Mouse (Mus musculus) c-Kit-positive CD71-positive TER-119-negative erythroid progenitor cells, embryonic 14.5 days (primary cell): ENCODE measurements around the gene Mark4.
A peak's percentile ranks its signal among the peaks of the same experiment; 100 is the strongest.

Experiments
- DNase-seq: peaks from one replicate; pipeline ENCODE4 v3.0.0-alpha.2; 2013; ENCODE audit warnings: low read depth

The Mark4 gene

DNA sequence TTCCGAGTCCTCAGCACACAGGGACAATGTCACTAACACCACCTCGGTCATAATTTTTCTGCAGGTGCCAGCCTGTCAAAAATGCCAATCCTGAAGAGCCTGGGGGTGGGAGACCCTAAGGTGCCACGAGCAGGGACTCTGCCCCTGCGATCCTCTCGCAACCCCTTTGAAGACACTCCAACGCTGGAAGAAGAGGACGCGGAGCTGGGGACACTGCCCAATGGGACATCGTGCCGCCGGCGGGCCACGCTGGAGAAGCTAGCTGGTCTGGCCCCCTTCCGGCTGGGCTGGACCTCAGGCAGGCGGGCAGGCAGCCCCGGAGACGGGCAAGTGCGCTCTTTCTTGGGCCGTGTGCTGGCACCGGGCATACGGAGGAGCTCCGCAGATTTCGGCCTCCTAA is 10.8 kb upstream of the Mark4 start:
- no peak for DNase-seq

DNA sequence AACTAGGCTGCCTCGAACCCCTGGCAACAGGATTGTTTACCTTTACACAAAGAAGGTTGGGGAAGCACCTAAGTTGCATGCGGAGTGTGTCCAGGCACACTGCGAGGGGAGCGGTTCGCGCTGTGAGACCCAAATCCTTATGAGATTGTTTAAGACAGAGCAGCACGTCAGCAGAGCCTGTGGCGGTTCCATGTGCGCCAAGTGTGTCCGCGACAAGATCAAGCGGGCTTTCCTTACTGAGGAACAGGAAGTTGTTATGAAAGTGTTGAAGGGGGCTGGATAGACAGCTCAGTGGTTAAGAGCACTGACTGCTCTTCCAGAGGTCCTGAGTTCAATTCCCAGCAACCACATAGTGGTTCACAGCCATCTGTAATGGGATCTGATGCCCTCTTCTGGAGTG is 9.7 kb upstream of the Mark4 start:
- DNase-seq, result no peak

DNA sequence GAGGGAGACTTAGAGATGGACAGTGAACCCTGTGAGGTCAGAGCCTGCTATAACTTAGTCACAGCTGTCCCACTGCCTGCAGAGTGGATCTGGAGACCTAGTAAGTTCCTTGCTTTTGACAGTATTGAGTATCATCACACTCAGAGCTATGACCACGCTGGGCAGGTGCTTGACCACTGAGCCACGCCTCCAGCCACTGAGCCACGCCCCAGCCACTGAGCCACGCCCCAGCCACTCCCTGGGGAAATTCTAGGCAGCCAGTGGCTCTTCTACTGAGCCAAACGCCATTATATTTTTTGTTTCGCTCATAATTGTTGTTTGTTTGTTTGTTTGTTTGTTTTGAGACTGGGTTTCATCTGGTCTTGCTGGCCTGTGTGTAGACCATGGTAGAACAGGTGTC is 9.0 kb upstream of the Mark4 start:
- no peak for DNase-seq

DNA sequence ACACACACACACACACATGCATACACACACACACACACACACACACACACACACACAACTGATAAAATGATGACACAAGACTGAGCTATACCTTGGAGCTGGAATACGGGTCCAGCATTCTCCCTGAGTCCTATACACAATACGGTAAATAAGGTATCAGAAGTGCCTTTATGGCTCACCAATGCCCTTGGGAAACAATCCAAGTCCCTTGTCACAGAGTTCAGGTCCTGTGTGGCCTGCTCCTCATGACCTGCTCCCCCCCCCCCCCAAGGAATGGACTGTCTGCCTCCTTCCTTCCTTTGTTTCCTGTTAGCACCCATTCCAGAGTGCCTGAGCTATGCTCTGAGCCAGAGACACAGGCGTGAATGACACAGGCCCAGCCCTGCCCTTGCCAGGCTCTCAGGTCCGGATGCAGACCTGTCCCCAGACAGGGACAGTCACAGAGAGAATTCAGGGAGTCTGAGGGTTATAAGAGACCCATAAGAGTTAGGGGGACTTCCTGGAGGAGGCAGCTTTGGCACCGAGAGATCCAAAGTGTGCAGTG is 8.1 kb upstream of the Mark4 start:
- DNase-seq, result no peak

DNA sequence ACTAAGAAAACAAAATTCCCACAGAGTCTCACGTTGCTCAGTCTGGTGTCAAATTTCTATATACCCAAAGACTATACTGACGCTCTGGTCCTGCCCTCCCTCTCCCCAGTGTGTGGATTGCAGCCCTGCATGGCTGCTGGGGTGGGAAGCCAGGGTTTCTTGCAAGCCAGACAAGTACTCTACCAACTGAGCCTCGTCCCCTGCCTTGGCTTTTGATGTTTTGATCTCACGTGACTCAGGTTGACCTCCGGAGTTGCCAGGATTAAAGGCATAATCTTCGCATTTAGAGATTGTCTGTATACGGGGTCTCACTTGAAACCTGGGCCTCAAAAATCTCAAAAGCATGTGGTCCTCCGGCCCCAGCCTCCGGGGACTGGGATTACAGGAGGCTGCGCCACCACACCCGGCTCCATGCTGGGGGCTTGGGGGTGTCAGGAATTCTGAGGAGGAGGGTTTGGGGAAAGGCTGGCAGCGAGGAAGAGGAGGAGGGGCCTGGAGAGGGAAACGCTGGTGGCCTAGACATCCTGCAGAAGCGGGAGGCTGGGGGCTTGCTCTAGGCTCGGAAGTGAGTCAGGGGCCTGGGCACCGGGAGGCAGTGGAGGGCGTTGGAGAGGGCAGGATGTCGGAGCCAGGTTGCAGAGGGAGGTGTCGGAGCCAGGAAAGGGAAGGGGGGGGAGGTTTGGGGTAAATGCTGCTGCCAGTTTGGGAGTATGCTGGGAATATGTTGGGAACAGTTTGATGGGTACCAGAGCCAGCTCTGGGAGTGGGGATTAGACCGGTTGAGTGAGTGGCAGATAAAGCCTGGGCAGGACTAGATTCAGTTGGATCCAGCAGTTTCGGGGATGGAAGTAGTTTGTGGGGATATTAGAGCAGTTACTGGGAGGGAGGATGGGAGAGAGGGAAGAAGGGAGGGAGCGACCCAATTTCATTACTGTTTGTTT is 6.0 kb upstream of the Mark4 start:
- no peak for DNase-seq

DNA sequence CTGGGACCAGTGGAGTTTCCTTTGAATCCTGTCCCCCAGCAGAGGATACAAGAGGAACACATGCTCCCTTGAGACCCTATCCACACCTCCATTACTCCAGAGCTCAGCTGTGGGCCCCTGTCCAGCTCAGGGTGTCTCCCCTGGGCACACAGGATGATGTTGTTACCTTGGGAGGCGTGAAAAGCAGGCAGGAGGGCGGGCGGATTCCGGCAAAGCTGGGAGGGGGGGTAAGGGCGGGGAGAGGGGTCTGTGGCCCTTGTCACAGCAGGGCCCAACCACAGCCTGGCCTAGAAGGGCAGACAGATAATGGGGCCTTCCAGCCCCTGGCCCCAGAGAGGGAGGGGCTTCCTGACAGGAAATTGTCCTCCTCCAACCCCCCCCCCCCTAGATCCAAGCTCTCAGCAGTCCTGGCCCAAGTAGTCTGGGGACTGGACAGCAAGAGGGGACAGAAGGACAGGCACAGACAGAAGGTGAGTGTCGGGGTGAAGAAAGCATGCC is 4.3 kb upstream of the Mark4 start, which contains the start of gene Exoc3l2:
Gene Exoc3l2 (plus strand): TSS at position 448 of the 498 bp plus-strand sequence.
- DNase-seq, result no peak

DNA sequence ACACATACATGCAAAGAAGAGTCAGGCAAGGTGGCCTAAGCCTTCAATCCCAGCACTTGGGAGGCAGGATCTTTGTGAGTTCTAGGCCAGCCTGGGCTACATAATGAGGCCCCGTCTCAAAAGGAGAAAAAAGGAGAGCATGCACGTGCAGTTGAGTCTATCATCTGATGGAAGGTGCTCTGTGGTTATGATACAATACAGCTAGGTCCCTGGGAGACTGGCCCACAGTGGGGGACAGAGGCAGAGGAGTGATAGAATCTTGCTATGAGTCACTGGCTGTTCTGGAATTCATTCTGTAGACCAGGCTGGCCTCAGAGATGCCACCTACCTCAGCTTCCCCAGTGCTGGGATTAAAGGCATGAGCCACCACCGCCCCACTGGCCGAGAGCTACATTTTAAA is 3.8 kb upstream of the Mark4 start:
- no peak for DNase-seq

DNA sequence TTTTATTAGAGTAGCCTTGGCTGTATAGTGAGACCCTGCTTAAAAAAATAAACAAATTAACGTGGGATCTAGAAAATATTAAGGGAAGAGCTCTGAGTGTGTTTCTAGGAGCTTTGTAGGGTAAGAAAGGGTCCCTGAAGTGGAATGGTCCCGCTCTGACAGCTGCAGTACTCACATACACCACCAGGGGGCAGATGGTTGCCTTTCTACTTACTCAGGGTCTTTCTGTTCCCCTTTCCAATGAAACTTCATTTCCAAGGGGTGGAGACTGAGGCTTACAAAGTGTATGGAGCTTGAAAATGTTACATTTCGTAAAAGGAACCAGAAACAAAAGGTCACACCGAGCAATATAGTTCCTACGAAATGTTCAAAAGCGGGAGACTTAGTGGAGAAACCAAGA is 2.9 kb upstream of the Mark4 start:
- DNase-seq, result peak; percentile 39

DNA sequence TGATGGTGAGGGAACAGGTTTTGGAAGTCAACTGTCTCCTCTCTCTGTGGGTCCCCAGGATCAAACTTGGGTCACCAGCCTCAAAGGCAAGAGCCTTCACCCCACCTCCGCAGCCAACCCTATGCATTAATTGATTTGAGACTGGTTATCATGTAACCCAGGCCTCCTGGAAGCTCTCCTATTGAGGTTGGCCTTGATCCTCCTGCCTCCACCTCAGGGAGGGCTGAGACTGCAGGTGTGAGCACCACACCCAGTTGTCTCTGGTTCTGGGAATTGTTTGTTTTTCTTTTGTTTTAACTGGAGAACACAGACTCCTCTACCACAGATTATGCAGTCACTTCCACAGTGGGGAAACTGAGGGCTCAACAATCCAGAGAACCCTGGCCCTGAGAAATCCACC is 1.9 kb upstream of the Mark4 start:
- no peak for DNase-seq

DNA sequence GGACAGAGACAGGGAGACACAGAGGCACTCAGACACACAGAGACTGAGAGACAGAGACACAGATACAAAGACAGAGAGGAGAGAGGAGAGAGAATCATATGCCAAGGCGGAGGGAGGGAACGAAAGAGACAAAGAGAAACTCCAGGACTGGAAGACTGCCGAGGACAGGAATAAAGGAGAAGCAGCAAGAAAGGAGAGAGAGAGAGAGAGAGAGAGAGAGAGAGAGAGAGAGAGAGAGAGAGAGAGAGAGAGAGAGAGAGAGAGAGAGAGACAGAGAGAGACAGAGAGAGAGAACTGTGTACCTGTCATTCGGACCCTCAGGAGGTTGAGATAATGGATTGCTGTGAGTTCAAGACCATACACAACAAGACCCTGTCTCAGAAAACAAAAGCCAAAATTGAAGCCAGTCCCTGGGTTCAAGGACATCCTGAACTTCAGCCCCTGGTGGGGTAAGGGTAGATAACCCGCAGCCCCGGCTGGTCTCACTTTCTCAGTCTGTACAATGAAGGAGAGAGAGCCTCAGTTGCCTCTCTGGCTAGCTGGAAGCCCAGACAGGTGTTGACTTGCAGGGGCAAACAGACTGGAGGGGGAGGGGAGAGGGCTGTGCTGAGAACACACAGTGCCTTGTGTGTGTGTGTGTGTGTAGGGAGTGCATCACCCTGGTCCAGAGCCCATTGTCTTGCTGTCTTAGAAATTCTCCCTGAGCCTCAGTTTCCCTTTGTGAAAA is 686 bp upstream of the Mark4 start:
- DNase-seq, result no peak

DNA sequence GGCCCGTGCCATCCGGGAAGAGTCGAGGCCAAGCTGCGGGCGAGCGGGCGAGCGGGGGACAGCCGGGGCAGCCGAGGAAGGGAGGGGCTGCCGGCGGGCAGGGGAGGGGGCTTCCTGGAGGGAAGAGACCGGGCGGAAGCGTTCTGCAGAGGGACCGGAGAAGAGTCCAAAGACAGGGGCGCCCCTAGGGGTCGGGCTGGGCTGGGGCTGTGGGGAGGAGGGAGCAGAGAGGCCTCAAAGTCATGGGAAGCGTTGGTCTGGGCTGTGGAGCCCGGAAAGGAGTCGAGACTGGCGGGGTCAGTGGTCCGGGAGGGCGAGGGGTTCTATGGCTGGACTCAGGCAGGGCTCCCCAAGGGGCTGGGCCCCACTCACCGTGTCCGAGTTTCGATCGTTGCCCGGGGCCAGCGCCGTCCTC is 542 bp downstream of the Mark4 start:
- no peak for DNase-seq

DNA sequence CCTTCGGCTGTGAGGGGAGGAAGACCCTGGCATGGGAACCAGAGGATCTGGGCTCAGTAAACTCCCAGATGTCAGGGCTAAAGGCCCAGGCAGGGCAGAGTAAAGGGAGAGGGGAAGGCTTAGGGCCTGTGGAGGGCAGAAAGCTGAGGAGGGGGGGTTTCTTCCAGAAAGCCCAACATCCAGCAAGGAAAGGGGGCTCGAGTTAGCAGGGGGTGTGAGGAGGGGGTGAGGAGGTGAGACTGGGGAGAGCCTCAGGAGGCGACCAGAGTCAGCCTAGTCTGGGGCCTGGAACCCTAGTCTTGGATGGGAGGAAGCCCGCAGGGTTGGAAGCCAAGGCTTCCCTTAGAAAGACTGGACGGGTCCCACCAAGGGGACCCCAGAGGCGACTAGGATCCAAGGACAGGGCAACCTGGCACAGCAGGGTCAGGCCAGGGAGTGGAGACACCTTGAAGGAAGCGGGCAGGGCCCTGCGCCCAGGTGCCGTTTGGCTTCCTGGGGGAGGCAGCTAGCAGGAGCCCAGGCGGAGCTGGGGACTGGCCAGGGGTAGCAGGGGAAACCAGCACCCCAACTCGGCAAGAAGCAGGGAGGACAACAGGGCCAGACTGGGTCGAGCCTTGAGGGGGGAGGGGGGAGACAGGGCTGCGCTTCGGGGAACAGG is 1.1 kb downstream of the Mark4 start:
- DNase-seq, result no peak

DNA sequence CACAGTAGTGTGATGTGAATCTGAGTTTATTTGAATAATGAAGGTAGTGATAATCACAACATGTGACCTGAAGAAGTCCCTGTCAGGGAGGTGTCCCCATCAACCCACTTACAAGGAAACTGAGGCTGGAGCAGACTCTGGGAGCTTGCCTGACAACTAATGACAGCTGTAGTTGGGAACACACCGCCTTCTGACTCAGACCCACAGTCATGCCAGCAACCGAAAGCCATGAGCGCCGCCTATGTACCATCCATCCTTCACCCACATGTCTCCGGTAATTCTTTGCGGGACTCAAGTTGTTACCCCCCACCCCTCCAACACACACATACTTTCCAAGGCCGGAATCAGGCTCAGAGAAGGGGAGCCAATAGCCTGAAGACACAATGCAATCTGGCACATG is 2.0 kb downstream of the Mark4 start:
- no peak for DNase-seq

DNA sequence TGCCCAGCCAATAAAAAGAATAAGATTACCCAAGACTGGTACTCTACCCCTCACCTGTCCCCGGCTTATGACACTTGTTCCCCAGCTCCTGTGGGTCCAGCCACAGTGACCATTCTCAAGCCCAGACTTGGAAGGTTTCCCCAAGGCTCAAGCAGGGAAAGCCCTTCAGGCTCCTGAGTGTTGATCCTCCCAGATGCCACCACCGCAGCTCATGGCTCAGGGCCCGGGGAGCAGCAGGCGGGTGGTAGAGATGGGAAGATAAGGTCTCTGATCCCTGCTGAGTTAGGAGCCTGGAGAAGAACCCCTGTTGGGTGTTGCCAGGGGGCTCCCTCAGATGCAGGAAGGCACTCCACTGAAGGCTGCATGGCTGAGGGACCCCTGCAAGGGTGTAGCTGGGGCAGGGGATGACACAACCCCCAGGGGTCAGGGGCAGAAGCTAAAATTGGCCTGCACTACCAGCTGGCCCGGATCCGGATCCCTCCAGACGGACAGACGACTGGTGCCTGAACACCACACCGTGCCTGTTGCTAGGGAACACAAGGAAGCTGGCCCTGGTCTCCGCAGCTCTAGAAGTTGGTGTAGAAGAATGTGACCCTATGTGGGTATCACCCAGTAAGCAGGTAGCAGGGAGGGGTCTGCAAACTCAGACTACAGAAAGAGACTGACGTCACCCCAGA is 2.7 kb downstream of the Mark4 start:
- no peak for DNase-seq

DNA sequence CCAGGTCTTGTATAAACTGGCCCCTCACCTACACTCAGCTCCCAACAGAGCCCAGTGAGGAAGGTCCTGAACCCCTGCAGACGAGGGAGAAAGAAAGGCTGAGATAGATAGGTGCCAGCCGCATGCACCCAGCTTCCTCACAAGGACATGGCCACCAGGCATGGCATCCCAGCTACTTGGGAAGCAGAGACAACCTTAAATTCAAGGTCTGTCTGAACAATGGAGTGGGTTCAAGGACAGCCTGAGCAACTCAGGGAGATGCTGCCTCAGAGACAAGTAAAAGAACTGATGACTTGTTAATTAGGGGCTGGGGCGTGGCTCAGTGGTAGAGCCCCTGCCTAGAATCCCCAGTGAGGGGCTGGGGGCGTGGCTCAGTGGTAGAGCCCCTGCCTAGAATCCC is 3.4 kb downstream of the Mark4 start:
- no peak for DNase-seq

DNA sequence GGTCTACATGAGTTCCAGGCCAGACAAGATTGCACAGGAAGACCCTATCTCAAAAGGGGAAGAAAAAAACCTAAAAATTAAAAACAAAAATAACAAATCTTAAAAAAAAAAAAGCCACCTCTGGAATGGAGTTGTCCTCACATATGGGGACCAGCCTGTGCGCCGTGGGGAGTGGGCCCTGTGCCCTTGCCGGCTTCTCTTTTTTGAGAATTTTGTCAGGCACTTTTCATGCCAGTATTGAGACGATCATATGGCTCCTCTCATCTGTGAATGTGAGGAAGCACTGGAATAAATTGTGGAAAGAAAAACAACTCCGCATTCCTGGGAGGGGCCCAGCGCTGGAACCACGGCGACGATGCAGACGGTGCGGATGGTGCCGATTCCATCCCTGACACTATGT is 9.5 kb downstream of the Mark4 start:
- no peak for DNase-seq

DNA sequence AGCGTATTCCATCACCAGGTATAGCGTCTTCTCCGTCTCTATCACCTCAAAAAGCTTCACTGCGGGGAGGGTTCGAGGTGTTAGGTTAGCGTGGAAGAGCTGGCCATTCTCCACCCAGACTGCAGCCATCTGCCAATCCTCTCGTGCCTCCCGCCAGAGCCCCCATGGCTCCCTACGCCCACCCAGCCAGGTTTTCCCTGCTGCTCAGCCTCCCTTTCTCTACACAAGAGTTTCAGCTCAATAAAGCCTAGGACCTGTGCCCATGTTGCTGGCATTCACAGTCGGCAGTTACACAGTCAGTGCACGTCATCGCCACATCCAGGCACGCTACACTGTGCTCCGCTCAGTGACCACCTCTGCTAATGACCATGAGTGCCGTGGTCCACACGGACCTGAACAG is 10.9 kb downstream of the Mark4 start:
- DNase-seq, result no peak

DNA sequence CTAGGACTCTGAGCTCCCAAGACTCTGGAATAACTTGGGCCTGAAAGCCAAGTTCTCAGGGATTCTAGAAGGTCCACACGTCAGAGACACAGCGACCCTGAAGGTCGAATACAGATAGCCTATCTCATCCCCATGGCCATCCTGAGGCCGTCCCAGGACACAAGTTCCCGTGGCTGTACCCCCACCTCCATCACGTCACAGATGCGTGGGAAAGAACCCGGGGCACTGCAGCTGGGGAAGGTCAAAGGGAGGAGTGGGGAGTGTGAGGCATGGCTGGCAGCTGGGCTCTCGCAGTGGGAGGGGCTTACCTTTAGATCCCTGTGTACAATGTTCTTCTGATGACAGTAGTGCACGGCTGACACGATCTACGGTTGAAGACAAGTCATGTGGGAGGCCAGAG is 13.8 kb downstream of the Mark4 start:
- no peak for DNase-seq

DNA sequence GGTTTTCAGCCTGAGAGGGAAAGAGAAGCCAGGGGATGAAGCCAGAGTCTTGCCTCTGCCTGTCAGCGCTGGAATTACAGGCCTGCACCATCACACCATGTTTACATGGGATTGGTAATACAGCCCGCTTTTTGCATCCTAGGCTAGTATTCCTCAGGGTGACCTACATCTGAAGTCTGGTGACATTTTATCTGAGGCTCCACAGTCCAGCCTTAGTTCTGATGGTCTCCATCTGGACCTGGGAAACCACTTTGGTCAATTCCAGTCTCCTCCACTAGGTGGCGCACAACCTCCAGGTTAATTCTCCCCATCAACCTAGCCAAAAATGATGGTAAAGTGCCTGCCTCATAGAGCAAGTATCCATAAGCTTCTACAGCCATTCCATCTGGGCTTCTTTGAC is 15.3 kb downstream of the Mark4 start:
- peak; percentile 66 for DNase-seq

DNA sequence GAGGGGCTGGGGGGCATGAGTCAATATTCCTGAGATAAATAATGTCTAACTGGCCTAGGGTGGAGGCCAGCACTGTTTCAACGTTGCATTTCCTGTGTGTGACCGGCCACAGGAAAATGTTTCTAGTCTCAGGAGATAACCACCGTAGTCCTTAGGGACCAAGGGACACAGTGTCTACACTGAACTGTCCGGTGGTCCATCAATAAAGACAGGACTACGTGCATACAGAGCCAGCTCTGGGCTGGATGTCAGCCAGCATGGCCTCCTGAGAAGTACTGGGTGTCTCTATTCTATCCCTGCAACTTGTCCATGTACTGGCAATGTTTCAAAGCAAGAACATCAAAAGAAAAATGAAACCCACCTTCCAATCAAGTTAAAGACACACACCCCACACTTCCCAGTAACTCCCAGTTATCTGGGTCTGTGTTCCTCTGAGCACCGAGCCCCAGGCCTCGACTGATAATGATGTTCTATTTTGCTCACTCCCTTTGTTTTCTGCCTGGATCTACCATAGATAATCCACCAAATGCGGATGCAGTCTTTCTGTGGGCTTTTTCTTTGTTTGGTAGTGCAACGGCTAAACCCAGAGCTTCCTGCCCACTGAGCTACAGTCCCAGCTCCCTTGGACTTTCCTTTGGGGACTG is 17.1 kb downstream of the Mark4 start:
- DNase-seq, result no peak

DNA sequence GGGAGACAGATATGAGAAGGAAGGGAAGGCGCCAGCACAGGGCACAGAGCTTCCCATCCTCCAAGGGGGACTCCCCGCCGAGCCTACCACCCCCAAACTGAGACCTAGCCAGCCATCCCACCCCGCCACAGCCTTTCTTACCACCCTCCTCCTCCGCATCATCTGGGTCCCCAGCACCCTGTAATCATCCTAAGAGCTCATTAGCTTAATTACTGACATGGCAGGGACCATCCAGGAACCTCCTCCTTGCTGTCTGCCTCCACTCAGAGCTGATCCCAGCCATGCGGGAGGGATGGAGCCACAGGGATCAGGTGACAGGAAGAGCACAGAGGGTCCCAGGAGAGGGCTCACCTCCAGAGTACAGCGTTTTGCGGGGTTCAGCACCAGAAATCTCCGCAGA is 21.6 kb downstream of the Mark4 start:
- no peak for DNase-seq
